Mouse (Mus musculus) midbrain, embryonic 11.5 days (tissue): ENCODE measurements around the gene Stat4. TPM values are rescaled to one million over a fixed set of nuclear protein-coding genes. Genes with fewer than 3 reads are reported as not detected.
"Not testable (repeated sequence)": the region's sequence is repeated elsewhere in the genome, so short reads cannot be mapped to it uniquely, and the experiment has no call there.

Source experiments
- ATAC-seq: fragments of 200-750 bp; cut with Nextera tagmentation; 2 replicates; pipeline ENCODE4 v1.8.0; 2017; ENCODE audit warnings: moderate TSS enrichment, moderate library complexity; ENCODE audit not compliant: low FRiP score
- DNase-seq: peaks from one replicate; pipeline ENCODE4 v3.0.0; 2015; ENCODE audit warnings: low spot score; ENCODE audit errors: missing footprints
- H3K27ac ChIP-seq: fragments of 300-500 bp; sonication (generic); 2 replicates; pipeline ENCODE4 v1.5.1; 2014; ENCODE audit warnings: low read depth, low read length
- H3K27me3 ChIP-seq: fragments of 300-500 bp; sonication (generic); 2 replicates; pipeline ENCODE4 v1.6.1; 2014; ENCODE audit warnings: mild to moderate bottlenecking, low read length, moderate library complexity, mixed read lengths; ENCODE audit not compliant: control insufficient read depth, insufficient read depth
- H3K36me3 ChIP-seq: fragments of 300-500 bp; sonication (generic); 2 replicates; pipeline ENCODE4 v1.6.1; 2014; ENCODE audit warnings: mild to moderate bottlenecking, low read length, moderate library complexity, mixed read lengths; ENCODE audit not compliant: control insufficient read depth, insufficient read depth
- H3K4me1 ChIP-seq: fragments of 300-500 bp; sonication (generic); 2 replicates; pipeline ENCODE4 v1.6.1; 2014; ENCODE audit warnings: low read length; ENCODE audit not compliant: control insufficient read depth, insufficient read depth
- H3K4me2 ChIP-seq: fragments of 300-500 bp; sonication (generic); 2 replicates; pipeline ENCODE4 v1.6.1; 2014; ENCODE audit warnings: mild to moderate bottlenecking, moderate library complexity
- H3K4me3 ChIP-seq: fragments of 300-500 bp; sonication (generic); 2 replicates; pipeline ENCODE4 v1.5.1; 2014; ENCODE audit warnings: low read depth, low read length
- H3K9ac ChIP-seq: fragments of 300-500 bp; sonication (generic); 2 replicates; pipeline ENCODE4 v1.6.1; 2014; ENCODE audit warnings: low read length
- H3K9me3 ChIP-seq: fragments of 300-500 bp; sonication (generic); 2 replicates; pipeline ENCODE4 v1.6.1; 2016; ENCODE audit warnings: low read length; ENCODE audit not compliant: control insufficient read depth
- WGBS: fragments of 180-500 bp; shearing (Covaris S2); extraction: QIAGEN DNeasy Blood & Tissue Kit; methylation state at CpG from one replicate; pipeline ENCODE4 v1.1.7; 2014; 5-methylcytosine and 5-hydroxymethylcytosine counted together
- polyA plus RNA-seq: library from polyadenylated mRNA; unstranded; fragments of >200 nt; fragmentation: Nextera tagmentation; extraction: Ambion mirVana; gene quantifications from 2 replicates; pipeline ENCODE4 v1.2.1, GENCODE M21; 2014

Gene Stat4
- polyA plus RNA-seq, 1 experiment from 2014 or later, result 2.5 TPM

DNA sequence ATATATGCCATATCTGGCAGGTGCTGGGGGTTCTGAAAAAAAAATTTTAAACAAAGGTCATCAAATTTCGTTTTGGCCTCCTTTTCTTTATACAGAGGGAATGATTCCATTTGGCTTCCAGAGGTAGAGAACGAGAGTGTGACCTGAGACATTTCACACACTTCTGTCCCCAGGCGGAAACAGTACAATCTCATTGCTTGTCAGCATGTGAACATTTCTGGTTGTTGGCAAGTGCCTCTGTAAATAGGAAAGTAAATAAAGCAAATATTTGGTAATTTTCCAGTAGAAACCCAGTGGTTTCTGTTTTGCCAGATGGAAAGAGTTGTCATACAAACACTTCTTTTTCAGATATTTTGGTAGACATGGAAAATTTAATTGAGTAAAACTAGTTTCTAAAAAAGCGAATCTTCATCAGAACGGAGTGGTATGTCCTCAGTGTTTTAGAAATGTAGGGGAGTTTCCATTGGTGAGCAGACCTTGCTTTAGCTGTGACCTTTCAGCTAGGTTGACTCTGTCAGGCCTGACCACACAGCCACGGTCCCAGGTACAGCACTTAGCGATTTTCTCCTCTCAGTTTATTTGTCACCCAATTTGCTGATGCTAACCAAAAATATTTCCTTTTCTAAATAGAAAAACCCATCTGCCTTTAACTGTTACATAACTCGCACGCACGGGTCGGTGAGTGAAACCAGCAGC lies 53.6 kb downstream of the Stat4 start:
- H3K9ac ChIP-seq, result no peak overlapping the region
- H3K4me3 ChIP-seq, result no peak overlapping the region
- no peaks in the 10 kb centered on the region for H3K9me3 ChIP-seq
- H3K4me2 ChIP-seq, result no peak overlapping the region
- H3K4me1 ChIP-seq, result no peaks in the 10 kb centered on the region
- H3K27me3 ChIP-seq, result no peaks in the 10 kb centered on the region
- WGBS, result 86% methylated on average over 11 of the region's 11 CpGs
- ATAC-seq (no peak), DNase-seq (no peak)
- no peaks in the 10 kb centered on the region for H3K36me3 ChIP-seq
- H3K27ac ChIP-seq, result no peak overlapping the region

- no peak for DNase-seq
- H3K4me1 ChIP-seq, result no peaks in the 10 kb centered on the region
- no peak overlapping the region for H3K9ac ChIP-seq
- no peak overlapping the region for H3K4me3 ChIP-seq
- no peak for ATAC-seq
- H3K27me3 ChIP-seq, result no peaks in the 10 kb centered on the region
- no peak overlapping the region for H3K27ac ChIP-seq
- H3K9me3 ChIP-seq, result no peaks in the 10 kb centered on the region
- H3K36me3 ChIP-seq, result no peaks in the 10 kb centered on the region
- no peak overlapping the region for H3K4me2 ChIP-seq
- WGBS, result 81% methylated on average over 4 of the region's 4 CpGs
These were observed 56.2 kb downstream of the Stat4 start for GRCm38 (mm10) chr1:52043191-52043590.

DNA sequence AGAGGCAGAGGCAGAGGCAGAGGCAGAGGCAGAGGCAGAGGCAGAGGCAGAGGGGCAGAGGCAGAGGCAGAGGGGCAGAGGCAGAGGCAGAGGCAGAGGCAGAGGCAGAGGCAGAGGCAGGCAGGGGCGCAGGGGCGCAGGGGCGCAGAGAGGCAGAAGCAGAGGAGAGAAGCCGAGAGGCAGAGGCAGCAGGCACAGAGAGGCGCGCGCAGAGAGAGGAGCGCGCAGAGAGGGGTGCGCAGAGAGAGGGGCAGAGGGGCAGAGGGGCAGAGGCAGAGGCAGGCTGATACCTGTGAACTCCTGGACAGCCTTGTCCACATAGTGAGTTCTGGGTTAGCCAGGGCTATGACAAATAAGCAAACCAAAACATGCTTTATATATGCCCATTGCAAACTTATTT lies 59.9 kb downstream of the Stat4 start:
- not testable (repeated sequence) for H3K27ac ChIP-seq, H3K9me3 ChIP-seq, H3K4me1 ChIP-seq, H3K4me2 ChIP-seq, H3K27me3 ChIP-seq, H3K4me3 ChIP-seq, DNase-seq, H3K36me3 ChIP-seq, H3K9ac ChIP-seq, ATAC-seq
- WGBS, result 96% methylated on average over 10 of the region's 10 CpGs

DNA sequence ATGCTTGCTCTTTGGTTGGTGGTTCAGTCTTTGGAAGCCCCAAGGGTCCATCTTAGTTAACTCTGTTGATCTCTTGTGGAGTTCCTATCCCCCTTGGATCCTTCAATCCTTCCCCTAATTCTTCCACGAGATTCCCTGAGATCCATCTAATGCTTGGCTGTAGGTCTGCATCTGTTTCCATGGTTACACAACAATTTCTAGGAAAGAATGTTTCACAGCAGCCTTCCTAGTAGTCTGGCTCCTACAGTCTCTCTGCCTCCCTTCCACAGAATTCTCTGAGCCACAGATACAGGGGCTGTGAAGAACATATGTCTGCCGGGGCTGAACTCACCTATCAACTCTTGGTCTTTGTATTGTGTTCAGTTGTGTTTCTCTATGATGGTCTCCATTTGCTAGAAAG lies 61.8 kb downstream of the Stat4 start:
- H3K4me2 ChIP-seq, result no peak overlapping the region
- H3K9ac ChIP-seq, result no peak overlapping the region
- no peaks in the 10 kb centered on the region for H3K4me1 ChIP-seq
- H3K36me3 ChIP-seq, result no peaks in the 10 kb centered on the region
- DNase-seq (no peak), ATAC-seq (no peak)
- no peaks in the 10 kb centered on the region for H3K9me3 ChIP-seq
- 45% methylated on average over 2 of the region's 2 CpGs for WGBS
- no peak overlapping the region for H3K27ac ChIP-seq
- no peak overlapping the region for H3K4me3 ChIP-seq
- H3K27me3 ChIP-seq, result no peaks in the 10 kb centered on the region

- no peaks in the 10 kb centered on the region for H3K36me3 ChIP-seq
- no peaks in the 10 kb centered on the region for H3K4me1 ChIP-seq
- H3K27ac ChIP-seq, result no peak overlapping the region
- no peaks in the 10 kb centered on the region for H3K9me3 ChIP-seq
- no peak for ATAC-seq
- no peak overlapping the region for H3K4me2 ChIP-seq
- no peak overlapping the region for H3K9ac ChIP-seq
- 92% methylated on average over 3 of the region's 3 CpGs for WGBS
- no peaks in the 10 kb centered on the region for H3K27me3 ChIP-seq
- DNase-seq, result no peak
- H3K4me3 ChIP-seq, result no peak overlapping the region
These were observed 62.9 kb downstream of the Stat4 start for GRCm38 (mm10) chr1:52049827-52050226.

GRCm38 (mm10) chr1:52051542-52051941 lies 64.6 kb downstream of the Stat4 start:
- Histone ChIP-seq H3K36me3 (no peaks in the 10 kb centered on the region), H3K27me3 (no peaks in the 10 kb centered on the region), H3K4me2 (no peak overlapping the region), H3K9ac (no peak overlapping the region), H3K27ac (no peak overlapping the region), H3K4me1 (no peaks in the 10 kb centered on the region), H3K9me3 (no peaks in the 10 kb centered on the region), H3K4me3 (no peak overlapping the region)
- DNase-seq, result no peak
- 45% methylated on average over 3 of the region's 3 CpGs for whole genome bisulfite sequencing
- peak; percentile 73; the same call in 1 of the 2 replicates for ATAC-seq

DNA sequence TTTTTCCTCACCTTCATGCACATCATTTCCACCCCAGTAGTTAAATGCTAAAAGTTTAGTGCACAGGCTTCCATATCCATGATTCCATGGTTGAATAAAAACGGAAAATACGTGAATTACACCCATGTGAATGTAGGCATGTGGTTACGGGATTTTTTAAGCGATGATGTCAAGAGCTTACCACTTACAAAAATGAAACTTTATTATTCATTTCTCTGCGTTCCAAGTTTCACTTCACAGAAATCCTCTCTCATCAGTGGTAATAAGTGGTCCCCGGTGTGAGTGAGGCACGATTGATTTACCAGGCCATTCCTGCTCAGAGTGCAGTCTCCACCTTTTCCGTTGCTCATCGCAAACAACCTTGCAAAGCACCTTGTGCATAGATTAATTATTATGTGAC lies 66.0 kb downstream of the Stat4 start:
- Histone ChIP-seq H3K9ac (no peak overlapping the region), H3K36me3 (no peaks in the 10 kb centered on the region), H3K27ac (no peak overlapping the region), H3K4me2 (no peak overlapping the region), H3K27me3 (no peaks in the 10 kb centered on the region), H3K4me1 (no peaks in the 10 kb centered on the region), H3K4me3 (no peak overlapping the region), H3K9me3 (no peaks in the 10 kb centered on the region)
- 93% methylated on average over 9 of the region's 9 CpGs for WGBS
- DNase-seq (no peak), ATAC-seq (no peak)

DNA sequence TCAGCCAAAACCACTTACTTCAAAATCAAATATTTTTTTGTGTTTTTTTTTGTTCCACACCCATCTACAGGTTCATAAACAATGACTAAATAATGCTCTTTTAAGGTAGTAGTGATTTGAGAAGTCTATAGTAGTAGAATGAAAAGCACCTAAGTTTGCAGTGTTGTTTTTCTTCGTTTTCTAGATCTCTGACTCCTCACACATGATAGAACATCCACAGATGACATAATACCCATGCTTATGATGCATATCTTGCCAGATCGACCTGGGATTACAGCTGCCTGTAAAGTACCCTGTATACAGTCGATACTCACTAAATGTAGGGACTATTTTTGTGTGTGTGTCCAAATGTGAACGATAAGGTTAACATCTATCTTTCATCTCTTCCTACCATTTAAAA lies 69.0 kb downstream of the Stat4 start:
- no peak overlapping the region for H3K4me3 ChIP-seq
- H3K9me3 ChIP-seq, result no peaks in the 10 kb centered on the region
- no peak for ATAC-seq
- H3K36me3 ChIP-seq, result no peaks in the 10 kb centered on the region
- DNase-seq, result no peak
- H3K4me2 ChIP-seq, result no peak overlapping the region
- H3K27me3 ChIP-seq, result no peaks in the 10 kb centered on the region
- H3K4me1 ChIP-seq, result no peaks in the 10 kb centered on the region
- H3K9ac ChIP-seq, result no peak overlapping the region
- no peak overlapping the region for H3K27ac ChIP-seq
- WGBS, result 80% methylated on average over 4 of the region's 4 CpGs

GRCm38 (mm10) chr1:52057153-52057552 lies 70.2 kb downstream of the Stat4 start:
- Histone ChIP-seq H3K36me3 (no peaks in the 10 kb centered on the region), H3K9ac (no peak overlapping the region), H3K9me3 (no peaks in the 10 kb centered on the region), H3K27me3 (no peaks in the 10 kb centered on the region), H3K4me3 (no peak overlapping the region), H3K4me2 (no peak overlapping the region), H3K27ac (no peak overlapping the region), H3K4me1 (no peaks in the 10 kb centered on the region)
- WGBS, result 81% methylated on average over 5 of the region's 5 CpGs
- ATAC-seq (no peak), DNase-seq (no peak)
